Mouse (Mus musculus): Measurements from ENCODE around the gene Gm3448. TPM values are rescaled to one million over a fixed set of nuclear protein-coding genes. Genes with fewer than 3 reads are reported as not detected.
"Not testable (repeated sequence)": the region's sequence is repeated elsewhere in the genome, so short reads cannot be mapped to it uniquely, and the experiment has no call there.

The Gm3448 gene
- polyA plus RNA-seq (2015; fragmentation: Nextera tagmentation; extraction: Ambion mirVana) = 3.3 and 3.7 TPM in 2 replicates

DNA sequence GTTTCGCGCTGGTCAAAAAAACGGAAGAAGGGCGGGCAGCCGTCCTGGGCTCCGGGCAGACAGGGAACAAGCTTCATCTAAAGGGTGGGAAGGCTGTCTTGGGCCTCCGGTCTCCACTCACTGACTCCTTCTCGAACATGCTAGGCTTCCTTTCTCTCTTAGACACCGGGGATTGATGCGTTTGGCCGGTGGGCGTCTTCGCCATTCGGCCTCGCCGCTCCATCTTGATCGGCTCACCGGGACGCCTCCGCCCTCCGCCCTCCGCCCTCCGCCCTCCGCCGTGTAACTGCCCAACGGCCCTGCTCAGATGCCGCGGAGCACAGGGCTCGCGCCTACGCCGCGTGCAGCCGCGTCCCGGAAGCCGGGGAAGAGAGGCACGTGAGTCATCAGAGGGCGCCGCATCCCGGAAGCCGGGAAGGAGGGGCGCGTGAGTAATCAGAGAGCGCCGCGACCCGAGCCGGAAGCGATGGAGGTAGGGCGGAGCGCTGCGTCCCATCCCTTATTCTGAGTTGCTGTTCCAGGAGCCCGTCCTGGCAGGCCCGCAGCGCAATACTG lies at the start of gene Gm3448, which contains the start of the genes Ermard and Tcte3:
Gm3448 (minus strand) TSS at position 363 of the 555 bp plus-strand sequence.
Ermard (plus strand) TSS at position 34 of the 555 bp plus-strand sequence.
Tcte3 (minus strand) TSS at position 314 of the 555 bp plus-strand sequence.
- not testable (repeated sequence) for H3K4me2 ChIP-seq, H3K27ac ChIP-seq, H3K36me3 ChIP-seq, H3K9ac ChIP-seq, H3K27me3 ChIP-seq, H3K9me3 ChIP-seq, H3K4me1 ChIP-seq
- 0 out of 2 replicates have a peak within 1 kb of the TSS, but pooled peaks have one; percentile 24 for H3K4me3 ChIP-seq
- ATAC-seq (ENCODE audit: borderline replicate concordance, extremely low read depth, low FRiP score, low TSS enrichment) = peak; percentile 98
- 10% methylated on average over 2 of the region's 56 CpGs for WGBS

DNA sequence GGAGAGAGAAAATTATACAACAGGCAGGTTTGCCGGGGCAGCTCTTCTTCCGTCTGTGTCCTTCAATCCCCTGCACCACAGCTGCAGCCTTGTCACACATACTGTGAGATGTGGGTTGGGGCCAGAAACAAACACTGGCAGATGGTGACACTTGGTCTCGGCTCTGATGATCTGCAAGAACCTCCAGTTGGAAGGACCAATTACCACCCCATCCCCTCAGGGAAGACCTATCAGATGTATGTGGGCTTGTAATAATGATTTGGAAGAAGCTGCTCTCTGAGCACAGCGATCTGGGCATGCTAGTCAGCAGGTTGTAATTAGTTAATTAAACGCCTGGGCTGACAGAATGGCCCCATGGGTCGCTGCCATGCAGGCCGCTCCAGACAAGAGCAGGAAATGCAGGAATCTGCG lies 47.3 kb upstream of the Gm3448 start:
- H3K27me3 ChIP-seq = no peaks in the 10 kb centered on the region
- H3K4me1 ChIP-seq = peaks cover 11% of the 10 kb centered on the region; the same call in 1 of the 2 replicates
- H3K9me3 ChIP-seq = no peaks in the 10 kb centered on the region
- H3K4me2 ChIP-seq = no peak overlapping the region
- 33% methylated on average over 8 of the region's 8 CpGs for WGBS
- no peak overlapping the region for H3K27ac ChIP-seq
- no peaks in the 10 kb centered on the region for H3K36me3 ChIP-seq
- ATAC-seq (ENCODE audit: borderline replicate concordance, extremely low read depth, low FRiP score, low TSS enrichment) = no peak
- H3K4me3 ChIP-seq = no peak overlapping the region
- H3K9ac ChIP-seq = no peak overlapping the region

DNA sequence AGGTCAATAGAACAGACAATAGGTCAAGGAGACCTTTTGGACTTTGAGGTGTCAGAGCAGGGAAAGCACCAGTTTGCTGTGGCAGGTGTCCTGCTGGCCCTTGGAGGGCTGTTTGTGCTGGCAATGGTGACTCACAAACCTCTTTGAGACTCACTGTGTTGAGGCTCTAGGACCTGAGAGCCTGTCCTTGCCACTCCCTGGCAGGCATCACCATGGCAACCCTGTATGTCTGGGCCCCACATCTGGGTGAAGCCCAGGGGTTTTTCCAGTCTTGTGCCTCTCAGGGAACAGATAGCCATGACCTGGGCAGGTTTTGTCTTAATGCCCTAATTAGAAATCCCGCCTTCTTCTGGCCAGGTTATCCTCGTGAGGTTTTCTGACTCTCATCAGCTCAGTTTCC lies 46.8 kb upstream of the Gm3448 start:
- Histone ChIP-seq H3K4me1 (peaks cover 11% of the 10 kb centered on the region; the same call in 1 of the 2 replicates), H3K27ac (no peak overlapping the region), H3K9me3 (no peaks in the 10 kb centered on the region), H3K4me2 (no peak overlapping the region), H3K36me3 (no peaks in the 10 kb centered on the region), H3K4me3 (no peak overlapping the region), H3K9ac (no peak overlapping the region), H3K27me3 (no peaks in the 10 kb centered on the region)
- no peak for ATAC-seq (ENCODE audit: borderline replicate concordance, extremely low read depth, low FRiP score, low TSS enrichment)
- WGBS = 27% methylated on average over 2 of the region's 2 CpGs

- 55% methylated on average over 2 of the region's 2 CpGs for WGBS
- ATAC-seq (ENCODE audit: borderline replicate concordance, extremely low read depth, low FRiP score, low TSS enrichment) = no peak
- H3K27me3 ChIP-seq = no peaks in the 10 kb centered on the region
These were observed 43.7 kb upstream of the Gm3448 start for GRCm38 (mm10) chr17:15085006-15085405.

DNA sequence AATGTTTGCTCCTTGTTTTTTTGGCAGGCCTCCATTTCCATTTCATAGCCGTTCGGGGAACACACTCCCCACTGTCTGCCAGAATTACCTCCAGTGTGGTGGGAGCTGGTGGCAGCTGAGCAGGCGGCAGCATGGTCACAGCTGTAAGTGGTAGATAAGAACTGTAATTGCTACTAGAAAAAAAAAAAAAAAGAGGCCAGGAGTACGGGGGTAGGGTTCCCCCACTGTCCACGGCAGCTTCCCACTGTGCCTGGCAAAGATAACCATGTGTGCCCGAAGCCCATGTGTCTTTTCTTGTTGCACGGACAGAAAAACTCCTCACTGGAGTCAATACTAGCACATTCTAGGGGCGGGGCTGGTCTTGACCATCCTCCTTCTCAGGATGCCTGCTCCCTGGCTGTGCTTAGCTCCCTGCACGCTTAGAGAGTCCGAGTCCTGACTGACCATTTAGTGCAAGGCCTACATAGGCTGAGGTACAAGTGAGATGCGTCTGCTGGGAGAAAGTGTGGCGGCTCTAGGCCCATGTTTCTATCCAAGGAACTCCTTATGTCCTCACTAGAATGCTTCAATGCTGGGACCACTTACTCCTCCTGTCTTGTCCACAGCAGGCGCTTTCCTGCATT lies 43.0 kb upstream of the Gm3448 start:
- H3K27me3 ChIP-seq = no peaks in the 10 kb centered on the region
- H3K4me1 ChIP-seq = peaks cover 11% of the 10 kb centered on the region; the same call in 1 of the 2 replicates
- H3K27ac ChIP-seq = no peak overlapping the region
- 40% methylated on average over 13 of the region's 13 CpGs for WGBS
- H3K36me3 ChIP-seq = no peaks in the 10 kb centered on the region
- H3K4me2 ChIP-seq = no peak overlapping the region
- no peak overlapping the region for H3K9ac ChIP-seq
- H3K4me3 ChIP-seq = no peak overlapping the region
- no peaks in the 10 kb centered on the region for H3K9me3 ChIP-seq
- peak; percentile 50; the same call in 1 of the 2 replicates for ATAC-seq (ENCODE audit: borderline replicate concordance, extremely low read depth, low FRiP score, low TSS enrichment)

More at GRCm38 (mm10) chr17:15085006-15085405, 43.7 kb upstream of the Gm3448 start:
- H3K4me1 ChIP-seq = peaks cover 11% of the 10 kb centered on the region; the same call in 1 of the 2 replicates
- no peak overlapping the region for H3K27ac ChIP-seq
- no peak overlapping the region for H3K4me3 ChIP-seq
- H3K9ac ChIP-seq = no peak overlapping the region
- no peak overlapping the region for H3K4me2 ChIP-seq
- H3K9me3 ChIP-seq = no peaks in the 10 kb centered on the region
- H3K36me3 ChIP-seq = no peaks in the 10 kb centered on the region

DNA sequence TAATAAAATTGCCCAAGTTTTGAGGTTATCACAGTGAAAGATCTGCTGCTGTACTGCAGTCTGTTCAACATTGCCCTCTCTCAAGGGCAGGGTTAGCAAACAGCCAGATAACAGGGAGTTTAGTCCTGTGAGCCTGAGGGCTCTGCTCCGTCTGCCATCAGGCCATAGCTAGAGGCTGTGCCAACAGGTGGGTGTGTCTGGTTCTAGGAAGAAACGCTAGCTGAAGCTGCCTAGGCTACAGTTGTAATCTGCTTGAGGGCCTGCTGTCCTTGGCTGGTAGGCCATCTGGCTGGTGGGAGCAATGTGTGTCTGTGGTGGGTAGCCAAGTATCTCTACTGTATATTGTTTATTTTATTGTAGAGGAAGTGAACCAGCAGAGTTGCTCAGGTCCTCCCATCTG lies 36.2 kb upstream of the Gm3448 start:
- peaks cover 9% of the 10 kb centered on the region for H3K4me1 ChIP-seq
- no peaks in the 10 kb centered on the region for H3K27me3 ChIP-seq
- no peak overlapping the region for H3K4me3 ChIP-seq
- no peak overlapping the region for H3K4me2 ChIP-seq
- no peaks in the 10 kb centered on the region for H3K36me3 ChIP-seq
- no peaks in the 10 kb centered on the region for H3K9me3 ChIP-seq
- H3K9ac ChIP-seq = no peak overlapping the region
- no peak overlapping the region for H3K27ac ChIP-seq
- ATAC-seq (ENCODE audit: borderline replicate concordance, extremely low read depth, low FRiP score, low TSS enrichment) = no peak
- 29% methylated on average over 2 of the region's 2 CpGs for WGBS

GRCm38 (mm10) chr17:15075033-15075432 lies 33.7 kb upstream of the Gm3448 start:
- Histone ChIP-seq H3K4me2 (0 out of 2 replicates have a peak overlapping the region, but pooled peaks have one; percentile 18), H3K4me3 (no peak overlapping the region), H3K36me3 (no peaks in the 10 kb centered on the region), H3K9ac (no peak overlapping the region), H3K27me3 (no peaks in the 10 kb centered on the region), H3K27ac (peak overlapping the region; percentile 57; the same call in 1 of the 2 replicates), H3K4me1 (peaks cover 9% of the 10 kb centered on the region), H3K9me3 (no peaks in the 10 kb centered on the region)
- 49% methylated on average over 8 of the region's 8 CpGs for WGBS
- ATAC-seq (ENCODE audit: borderline replicate concordance, extremely low read depth, low FRiP score, low TSS enrichment) = peak; percentile 68; the same call in 1 of the 2 replicates

DNA sequence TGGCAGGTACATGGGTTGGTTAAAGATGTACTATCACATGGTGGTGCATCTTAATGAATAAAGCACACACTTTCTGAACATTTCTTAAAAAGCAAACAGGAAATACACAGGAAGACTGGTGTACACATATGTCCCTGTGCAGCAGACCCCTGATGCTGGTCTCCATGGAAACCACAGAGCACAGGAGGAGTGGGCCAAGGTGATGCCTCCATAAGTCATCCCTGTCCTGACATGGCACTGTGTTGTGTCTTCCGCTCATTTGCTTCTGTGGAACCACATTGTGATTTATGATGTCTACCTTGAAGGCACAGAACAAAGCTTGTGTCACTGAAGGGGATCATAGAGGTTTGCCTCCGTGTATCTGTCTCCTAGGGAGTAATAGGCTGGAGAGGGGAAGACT lies 30.9 kb upstream of the Gm3448 start:
- no peaks in the 10 kb centered on the region for H3K36me3 ChIP-seq
- no peak overlapping the region for H3K27ac ChIP-seq
- H3K9ac ChIP-seq = no peak overlapping the region
- H3K4me2 ChIP-seq = no peak overlapping the region
- peaks cover 19% of the 10 kb centered on the region for H3K4me1 ChIP-seq
- H3K9me3 ChIP-seq = no peaks in the 10 kb centered on the region
- no peak for ATAC-seq (ENCODE audit: borderline replicate concordance, extremely low read depth, low FRiP score, low TSS enrichment)
- no peak overlapping the region for H3K4me3 ChIP-seq
- no peaks in the 10 kb centered on the region for H3K27me3 ChIP-seq
- 80% methylated on average over 2 of the region's 2 CpGs for WGBS

GRCm38 (mm10) chr17:15069124-15069523 lies 27.8 kb upstream of the Gm3448 start:
- no peaks in the 10 kb centered on the region for H3K36me3 ChIP-seq
- H3K4me1 ChIP-seq = peaks cover 18% of the 10 kb centered on the region
- no peak overlapping the region for H3K9ac ChIP-seq
- H3K27ac ChIP-seq = no peak overlapping the region
- ATAC-seq (ENCODE audit: borderline replicate concordance, extremely low read depth, low FRiP score, low TSS enrichment) = no peak
- H3K4me2 ChIP-seq = no peak overlapping the region
- no peaks in the 10 kb centered on the region for H3K9me3 ChIP-seq
- 42% methylated on average over 2 of the region's 2 CpGs for WGBS
- H3K4me3 ChIP-seq = no peak overlapping the region
- H3K27me3 ChIP-seq = no peaks in the 10 kb centered on the region

GRCm38 (mm10) chr17:15068040-15068792 lies 26.9 kb upstream of the Gm3448 start:
- WGBS = 49% methylated on average over 8 of the region's 8 CpGs
- Histone ChIP-seq H3K36me3 (no peaks in the 10 kb centered on the region), H3K4me3 (no peak overlapping the region), H3K4me2 (no peak overlapping the region), H3K27ac (no peak overlapping the region), H3K9ac (no peak overlapping the region), H3K4me1 (peaks cover 18% of the 10 kb centered on the region), H3K9me3 (no peaks in the 10 kb centered on the region), H3K27me3 (no peaks in the 10 kb centered on the region)
- no peak for ATAC-seq (ENCODE audit: borderline replicate concordance, extremely low read depth, low FRiP score, low TSS enrichment)

DNA sequence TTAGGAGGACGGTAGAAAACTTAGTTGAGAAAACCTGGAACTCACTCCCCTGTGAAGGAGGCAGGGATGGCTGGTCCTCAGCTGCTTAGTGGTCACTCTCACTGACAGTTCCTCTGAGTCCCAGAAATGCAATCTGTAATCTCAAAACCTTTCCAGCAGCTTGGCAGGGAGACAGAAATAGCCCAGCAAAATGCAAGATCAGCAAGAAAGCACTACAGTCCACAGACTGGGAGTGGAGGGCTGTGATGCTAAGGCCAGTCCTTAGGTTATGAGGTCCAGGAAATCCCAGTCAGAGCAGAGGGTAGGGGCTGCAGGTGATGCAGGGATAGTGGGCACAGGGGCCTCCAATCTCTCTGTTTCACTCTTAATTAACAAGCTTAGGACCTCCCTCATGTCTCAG lies 25.6 kb upstream of the Gm3448 start:
- WGBS = 51% methylated on average over 1 of the region's 1 CpGs
- H3K4me3 ChIP-seq = no peak overlapping the region
- no peak for ATAC-seq (ENCODE audit: borderline replicate concordance, extremely low read depth, low FRiP score, low TSS enrichment)
- H3K4me1 ChIP-seq = peaks cover 18% of the 10 kb centered on the region
- H3K27me3 ChIP-seq = no peaks in the 10 kb centered on the region
- H3K27ac ChIP-seq = no peak overlapping the region
- no peak overlapping the region for H3K4me2 ChIP-seq
- H3K9ac ChIP-seq = no peak overlapping the region
- H3K36me3 ChIP-seq = peaks cover 6% of the 10 kb centered on the region; the same call in 1 of the 2 replicates
- H3K9me3 ChIP-seq = no peaks in the 10 kb centered on the region
